Mouse (Mus musculus) heart, postnatal 0 days (tissue): ENCODE results near the gene Add2. TPM values are rescaled to one million over a fixed set of nuclear protein-coding genes. Genes with fewer than 3 reads are reported as not detected.

ENCODE experiments used
- ATAC-seq: fragments of 200-750 bp; cut with Nextera tagmentation; 2 replicates; pipeline ENCODE4 v1.8.0; 2017; ENCODE audit warnings: low read depth, moderate number of reproducible peaks, moderate library complexity; ENCODE audit not compliant: insufficient read depth
- DNase-seq: peaks from one replicate; pipeline ENCODE4 v3.0.0-alpha.2; 2016; ENCODE audit warnings: low spot score
- H3K27ac ChIP-seq: fragments of 300-500 bp; sonication (generic); 2 replicates; pipeline ENCODE4 v1.5.1; 2014; ENCODE audit warnings: low read depth, mild to moderate bottlenecking
- H3K27me3 ChIP-seq: fragments of 300-500 bp; sonication (generic); 2 replicates; pipeline ENCODE4 v1.6.1; 2014; ENCODE audit warnings: low read length, mixed read lengths; ENCODE audit not compliant: control insufficient read depth, insufficient read depth
- H3K36me3 ChIP-seq: fragments of 300-500 bp; sonication (generic); replicated peaks from 2 replicates; pipeline ENCODE4 v1.6.1; 2014; ENCODE audit warnings: low read length, mixed read lengths; ENCODE audit not compliant: control insufficient read depth, insufficient read depth
- H3K4me1 ChIP-seq: fragments of 300-500 bp; sonication (generic); 2 replicates; pipeline ENCODE4 v1.6.1; 2014; ENCODE audit warnings: antibody characterized with exemption; ENCODE audit not compliant: control insufficient read depth, insufficient read depth
- H3K4me2 ChIP-seq: fragments of 300-500 bp; sonication (generic); 2 replicates; pipeline ENCODE4 v1.6.1; 2014; ENCODE audit warnings: low read depth, mild to moderate bottlenecking, low read length, moderate library complexity
- H3K4me3 ChIP-seq: fragments of 300-500 bp; sonication (generic); 2 replicates; pipeline ENCODE4 v1.5.1; 2014; ENCODE audit warnings: low read depth, low read length
- H3K9ac ChIP-seq: fragments of 300-500 bp; sonication (generic); replicated peaks from 2 replicates; pipeline ENCODE4 v1.6.1; 2014; ENCODE audit warnings: low read depth, low read length, mixed read lengths
- H3K9me3 ChIP-seq: fragments of 300-500 bp; sonication (generic); replicated peaks from 2 replicates; pipeline ENCODE4 v1.6.1; 2016; ENCODE audit warnings: low read length; ENCODE audit not compliant: control insufficient read depth
- CTCF ChIP-seq: IDR thresholded peaks from 2 replicates; pipeline ENCODE4 v1.5.1; 2016; ENCODE audit warnings: antibody characterized with exemption, control low read depth, low read depth
- EP300 ChIP-seq: IDR thresholded peaks from 2 replicates; pipeline ENCODE4 v1.6.1; 2016; ENCODE audit warnings: antibody characterized with exemption, low read depth
- WGBS: fragments of 180-500 bp; shearing (Covaris S2); extraction: QIAGEN DNeasy Blood & Tissue Kit; methylation state at CpG from one replicate; pipeline ENCODE4 v1.1.7; 2014; 5-methylcytosine and 5-hydroxymethylcytosine counted together
- polyA plus RNA-seq: library from polyadenylated mRNA; unstranded; fragments of >200 nt; fragmentation: Nextera tagmentation; extraction: Ambion mirVana; gene quantifications from 2 replicates; pipeline ENCODE4 v1.2.1, GENCODE M21; 2015
- total RNA-seq: library from RNA; depleted of rRNA; stranded (reverse); fragments of >200 nt; gene quantifications from 2 replicates; pipeline ENCODE4 v1.2.3, GENCODE M21; 2014; ENCODE audit warnings: low replicate concordance

The Add2 gene
- total and polyA plus RNA-seq, 2 experiments from 2014 or later: 1.2 to 1.5 TPM

GRCm38 (mm10) chr6:86107101-86107500 is 78.6 kb downstream of the Add2 start:
- DNase-seq (no peak), ATAC-seq (no peak)
- Histone ChIP-seq H3K4me3 (no peak overlapping the region), H3K4me1 (no peaks in the 10 kb centered on the region), H3K27ac (no peak overlapping the region), H3K27me3 (no peaks in the 10 kb centered on the region), H3K36me3 (no peaks in the 10 kb centered on the region), H3K9me3 (no peaks in the 10 kb centered on the region), H3K4me2 (no peak overlapping the region), H3K9ac (no peak overlapping the region)
- TF ChIP-seq EP300 (no peak), CTCF (no peak)
- 76% methylated on average over 4 of the region's 4 CpGs for WGBS

- Histone ChIP-seq H3K4me1 (no peaks in the 10 kb centered on the region), H3K36me3 (no peaks in the 10 kb centered on the region), H3K9ac (no peak overlapping the region), H3K4me2 (no peak overlapping the region), H3K4me3 (no peak overlapping the region), H3K27ac (no peak overlapping the region), H3K9me3 (no peaks in the 10 kb centered on the region), H3K27me3 (no peaks in the 10 kb centered on the region)
- no peak for ATAC-seq
- TF ChIP-seq CTCF (no peak), EP300 (no peak)
- WGBS: 77% methylated on average over 3 of the region's 3 CpGs
- no peak for DNase-seq
Measured at GRCm38 (mm10) chr6:86115843-86116242, 87.4 kb downstream of the Add2 start.

GRCm38 (mm10) chr6:86123057-86123456 is 94.6 kb downstream of the Add2 start:
- Histone ChIP-seq H3K27me3 (no peaks in the 10 kb centered on the region), H3K9me3 (no peaks in the 10 kb centered on the region), H3K9ac (no peak overlapping the region), H3K36me3 (no peaks in the 10 kb centered on the region), H3K4me2 (no peak overlapping the region), H3K4me3 (no peak overlapping the region), H3K27ac (no peak overlapping the region), H3K4me1 (no peaks in the 10 kb centered on the region)
- ATAC-seq (no peak), DNase-seq (no peak)
- WGBS: 75% methylated on average over 4 of the region's 4 CpGs
- TF ChIP-seq CTCF (no peak), EP300 (no peak)

- TF ChIP-seq CTCF: no peak
- no peak for TF ChIP-seq EP300
- DNase-seq: no peak
- no peaks in the 10 kb centered on the region for H3K27me3 ChIP-seq
- H3K36me3 ChIP-seq: no peaks in the 10 kb centered on the region
- H3K4me3 ChIP-seq: no peak overlapping the region
- ATAC-seq: no peak
- no peak overlapping the region for H3K9ac ChIP-seq
- no peaks in the 10 kb centered on the region for H3K9me3 ChIP-seq
- H3K4me1 ChIP-seq: no peaks in the 10 kb centered on the region
- 66% methylated on average over 4 of the region's 4 CpGs for WGBS
- no peak overlapping the region for H3K27ac ChIP-seq
- H3K4me2 ChIP-seq: no peak overlapping the region
Measured at GRCm38 (mm10) chr6:86125761-86126160, 97.3 kb downstream of the Add2 start.

- ATAC-seq (no peak), DNase-seq (peak; percentile 10)
- no peak overlapping the region for H3K4me3 ChIP-seq
- H3K36me3 ChIP-seq: no peaks in the 10 kb centered on the region
- H3K27me3 ChIP-seq: no peaks in the 10 kb centered on the region
- H3K4me1 ChIP-seq: no peaks in the 10 kb centered on the region
- H3K4me2 ChIP-seq: no peak overlapping the region
- H3K27ac ChIP-seq: no peak overlapping the region
- no peaks in the 10 kb centered on the region for H3K9me3 ChIP-seq
- H3K9ac ChIP-seq: no peak overlapping the region
- WGBS: 45% methylated on average over 2 of the region's 2 CpGs
- peak; percentile 84 for TF ChIP-seq CTCF
- TF ChIP-seq EP300: no peak
Measured at GRCm38 (mm10) chr6:86126953-86127581, 98.6 kb downstream of the Add2 start.

GRCm38 (mm10) chr6:86128504-86128903 is 100.0 kb downstream of the Add2 start:
- no peaks in the 10 kb centered on the region for H3K4me1 ChIP-seq
- H3K9ac ChIP-seq: no peak overlapping the region
- ATAC-seq (no peak), DNase-seq (no peak)
- H3K36me3 ChIP-seq: no peaks in the 10 kb centered on the region
- H3K9me3 ChIP-seq: no peaks in the 10 kb centered on the region
- H3K27ac ChIP-seq: no peak overlapping the region
- TF ChIP-seq CTCF (peak; percentile 18; the same call in 1 of the 2 replicates), EP300 (no peak)
- H3K4me2 ChIP-seq: no peak overlapping the region
- H3K27me3 ChIP-seq: no peaks in the 10 kb centered on the region
- 62% methylated on average over 4 of the region's 4 CpGs for WGBS
- H3K4me3 ChIP-seq: no peak overlapping the region
